Mouse (Mus musculus) midbrain, embryonic 15.5 days (tissue): Measurements from ENCODE around the gene Jaml. TPM values are rescaled to one million over a fixed set of nuclear protein-coding genes. Genes with fewer than 3 reads are reported as not detected.

Experiments
- ATAC-seq: fragments of 200-750 bp; cut with Nextera tagmentation; replicated peaks from 2 replicates; pipeline ENCODE4 v1.8.0; 2017; ENCODE audit warnings: moderate TSS enrichment
- H3K27ac ChIP-seq: fragments of 300-500 bp; sonication (generic); 2 replicates; pipeline ENCODE4 v1.5.1; 2015; ENCODE audit warnings: mild to moderate bottlenecking, inconsistent platforms
- H3K27me3 ChIP-seq: fragments of 300-500 bp; sonication (generic); replicated peaks from 2 replicates; pipeline ENCODE4 v1.6.1; 2015; ENCODE audit warnings: inconsistent platforms
- H3K36me3 ChIP-seq: fragments of 300-500 bp; sonication (generic); replicated peaks from 2 replicates; pipeline ENCODE4 v1.6.1; 2015; ENCODE audit warnings: inconsistent platforms
- H3K4me1 ChIP-seq: fragments of 300-500 bp; sonication (generic); 2 replicates; pipeline ENCODE4 v1.6.1; 2015; ENCODE audit warnings: inconsistent platforms
- H3K4me2 ChIP-seq: fragments of 300-500 bp; sonication (generic); 2 replicates; pipeline ENCODE4 v1.6.1; 2015; ENCODE audit warnings: inconsistent platforms, mild to moderate bottlenecking, moderate library complexity
- H3K4me3 ChIP-seq: fragments of 300-500 bp; sonication (generic); 2 replicates; pipeline ENCODE4 v1.5.1; 2015; ENCODE audit warnings: mild to moderate bottlenecking, inconsistent platforms
- H3K9ac ChIP-seq: fragments of 300-500 bp; sonication (generic); 2 replicates; pipeline ENCODE4 v1.6.1; 2015; ENCODE audit warnings: mild to moderate bottlenecking, inconsistent platforms
- H3K9me3 ChIP-seq: fragments of 300-500 bp; sonication (generic); 2 replicates; pipeline ENCODE4 v1.6.1; 2016; ENCODE audit warnings: inconsistent platforms
- WGBS: fragments of 180-500 bp; shearing (Covaris S2); methylation state at CpG from one replicate; pipeline ENCODE4 v1.1.7; 2015; ENCODE audit warnings: mixed read lengths; 5-methylcytosine and 5-hydroxymethylcytosine counted together
- polyA plus RNA-seq: library from polyadenylated mRNA; unstranded; fragments of >200 nt; fragmentation: Nextera tagmentation; extraction: Ambion mirVana; gene quantifications from 2 replicates; pipeline ENCODE4 v1.2.1, GENCODE M21; 2015

Jaml gene
- polyA plus RNA-seq, 1 experiment from 2014 or later: 0.26 TPM

DNA sequence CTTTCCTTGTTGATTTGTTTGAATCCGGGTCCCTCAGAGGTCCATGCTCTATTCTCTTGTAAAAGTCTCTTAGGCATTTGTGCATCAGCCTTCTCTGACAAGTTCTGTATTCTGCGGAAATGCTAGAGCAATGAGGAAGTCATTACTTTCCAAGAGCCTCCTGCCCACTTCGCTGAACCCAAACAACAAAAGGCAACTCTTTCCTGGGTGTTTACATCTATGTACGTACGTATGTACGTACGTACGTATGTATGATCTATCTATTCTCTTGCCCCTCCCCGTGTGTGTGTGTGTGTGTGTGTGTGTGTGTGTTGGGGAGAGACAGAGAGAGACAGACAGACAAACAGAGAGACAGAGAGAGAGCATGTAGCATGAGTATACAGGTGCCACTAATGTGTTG, 37.8 kb downstream of the Jaml start:
- Histone ChIP-seq H3K36me3 (no peaks in the 10 kb centered on the region), H3K27me3 (no peaks in the 10 kb centered on the region), H3K9me3 (no peaks in the 10 kb centered on the region), H3K4me1 (peaks cover 37% of the 10 kb centered on the region), H3K4me2 (no peak overlapping the region), H3K9ac (no peak overlapping the region), H3K27ac (no peak overlapping the region), H3K4me3 (no peak overlapping the region)
- no peak for ATAC-seq
- 69% methylated on average over 9 of the region's 9 CpGs for WGBS

DNA sequence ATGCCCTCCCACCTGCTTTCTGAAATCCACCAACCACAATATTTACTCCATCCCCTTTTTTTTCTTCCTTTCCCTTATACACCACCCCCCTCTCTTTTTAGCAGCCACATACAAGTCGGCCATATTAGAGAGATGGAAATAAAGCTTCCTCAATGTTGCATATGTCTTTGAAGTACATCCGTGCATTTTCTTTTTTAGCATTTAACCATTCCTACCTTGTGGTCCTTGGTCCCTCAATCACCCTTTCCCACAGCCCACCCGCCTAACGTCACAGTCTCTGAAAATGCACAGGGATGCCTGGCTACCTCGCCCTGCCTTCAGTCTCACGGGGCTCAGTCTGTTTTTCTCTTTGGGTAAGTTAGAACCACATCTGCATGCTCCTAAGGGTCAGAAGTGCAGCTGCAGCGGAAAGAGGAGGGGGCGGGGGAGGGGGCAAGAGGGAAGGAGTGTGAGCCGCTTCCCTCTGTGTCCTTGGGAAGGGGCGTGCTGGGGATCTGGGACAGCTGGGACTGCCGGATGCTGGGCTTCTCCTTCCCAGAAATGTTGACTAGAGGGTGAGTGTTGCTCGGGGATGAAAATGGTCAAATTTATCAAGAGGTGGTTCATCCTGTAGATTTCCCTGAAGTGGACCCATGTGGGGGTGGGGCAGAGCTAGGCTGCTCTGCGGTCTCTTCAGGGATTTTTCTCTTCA, 38.9 kb downstream of the Jaml start, which contains the start of gene Scn2b:
TSS of gene Scn2b (plus strand) at position 42 of the 691 bp plus-strand sequence.
- no peaks in the 10 kb centered on the region for H3K36me3 ChIP-seq
- H3K9me3 ChIP-seq: no peaks in the 10 kb centered on the region
- H3K27ac ChIP-seq: peak within 1 kb of the TSS; percentile 91
- under 1% methylated on average over 13 of the region's 13 CpGs for WGBS
- peak within 1 kb of the TSS; percentile 77 for H3K4me3 ChIP-seq
- no peaks in the 10 kb centered on the region for H3K27me3 ChIP-seq
- H3K9ac ChIP-seq: peak within 1 kb of the TSS; percentile 81
- ATAC-seq: peak; percentile 82
- H3K4me2 ChIP-seq: peak within 1 kb of the TSS; percentile 81
- peaks cover 45% of the 10 kb centered on the region for H3K4me1 ChIP-seq

DNA sequence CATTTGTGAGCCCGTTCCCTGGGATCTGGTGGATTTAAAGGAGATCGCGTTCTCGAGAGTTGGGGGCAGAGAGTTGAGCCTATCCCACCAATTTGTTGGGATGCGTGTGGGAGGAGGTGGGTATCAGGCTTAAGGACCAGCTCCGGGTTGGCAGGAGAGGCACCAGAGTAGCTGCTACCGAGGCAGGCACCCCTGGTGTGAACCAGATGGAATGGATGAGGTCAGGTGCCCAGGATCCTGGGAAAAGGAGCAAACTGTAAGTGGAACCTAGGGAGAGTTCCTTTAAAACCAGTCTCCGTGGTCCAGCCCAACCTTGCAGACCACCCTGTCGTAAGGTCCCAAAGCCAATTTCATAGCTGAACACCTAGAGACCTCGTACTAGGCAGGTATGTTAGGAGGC, 39.6 kb downstream of the Jaml start:
- H3K27ac ChIP-seq: peak overlapping the region; percentile 91; the same call in 1 of the 2 replicates
- H3K4me1 ChIP-seq: peaks cover 45% of the 10 kb centered on the region
- no peaks in the 10 kb centered on the region for H3K9me3 ChIP-seq
- H3K36me3 ChIP-seq: no peaks in the 10 kb centered on the region
- peak overlapping the region; percentile 81 for H3K9ac ChIP-seq
- 23% methylated on average over 10 of the region's 10 CpGs for WGBS
- peak overlapping the region; percentile 81 for H3K4me2 ChIP-seq
- H3K27me3 ChIP-seq: no peaks in the 10 kb centered on the region
- H3K4me3 ChIP-seq: peak overlapping the region; percentile 77
- no peak for ATAC-seq

DNA sequence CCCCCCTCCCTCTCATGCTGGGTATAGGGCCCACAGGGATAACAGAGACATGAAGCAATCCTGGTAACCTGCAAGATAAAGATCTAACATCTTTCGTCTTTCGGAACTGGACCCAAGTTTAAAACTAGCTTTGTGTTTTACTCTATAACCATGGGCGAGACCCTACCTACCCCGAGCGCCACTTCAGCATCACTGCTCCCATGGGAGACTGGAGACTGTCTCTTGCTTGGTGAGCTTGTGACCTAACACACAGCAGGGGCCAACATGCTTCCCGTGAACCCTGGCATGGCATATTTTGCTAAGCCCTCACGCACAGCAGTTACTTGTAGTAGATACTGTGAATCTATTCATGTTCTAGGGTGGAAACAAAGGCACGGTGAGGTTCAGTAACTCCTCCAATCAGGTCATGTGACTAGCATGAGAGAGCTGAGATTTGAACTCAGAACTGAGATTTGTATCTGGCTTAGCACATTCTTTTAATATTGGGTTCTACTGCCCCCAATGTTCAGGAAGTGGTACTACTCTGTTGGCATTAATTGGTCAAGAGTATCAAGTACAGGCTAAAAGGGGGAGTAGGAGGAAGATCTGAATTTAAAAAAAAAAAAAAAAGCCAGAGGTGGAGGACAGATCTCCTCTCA, 40.5 kb downstream of the Jaml start:
- Histone ChIP-seq H3K36me3 (no peaks in the 10 kb centered on the region), H3K4me1 (peaks cover 45% of the 10 kb centered on the region), H3K9ac (no peak overlapping the region), H3K27ac (no peak overlapping the region), H3K9me3 (no peaks in the 10 kb centered on the region), H3K27me3 (no peaks in the 10 kb centered on the region), H3K4me3 (peak overlapping the region; percentile 77), H3K4me2 (peak overlapping the region; percentile 81)
- no peak for ATAC-seq
- 94% methylated on average over 8 of the region's 8 CpGs for WGBS

DNA sequence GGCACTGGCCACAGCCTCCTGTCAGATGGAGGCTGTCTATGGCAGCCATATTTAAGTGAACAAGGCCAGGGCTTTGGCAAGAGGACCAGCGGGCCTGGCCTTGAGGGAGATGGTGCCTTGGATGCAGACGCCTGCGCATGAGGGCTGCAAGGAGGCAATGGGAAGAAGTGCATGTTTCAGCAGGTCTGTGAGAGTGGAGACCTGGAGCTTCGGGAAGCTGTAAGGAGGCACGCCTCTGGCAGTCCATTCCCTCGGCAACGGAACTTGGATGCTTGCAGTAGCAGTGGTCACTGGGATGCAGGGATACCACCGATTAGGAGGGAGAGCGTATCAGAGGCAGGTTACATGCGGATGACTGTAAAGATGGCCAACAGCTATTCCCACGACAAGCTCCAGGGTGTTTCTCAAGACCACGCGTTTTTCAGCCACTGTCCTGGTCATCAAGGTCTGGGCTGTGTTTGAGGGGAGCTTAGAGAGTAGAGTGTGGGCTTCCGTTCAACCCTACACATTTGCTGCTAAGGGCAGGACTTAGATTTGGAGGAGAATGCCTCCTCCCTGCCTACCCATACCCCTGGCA, 41.1 kb downstream of the Jaml start:
- H3K27ac ChIP-seq: no peak overlapping the region
- H3K4me1 ChIP-seq: peaks cover 45% of the 10 kb centered on the region
- H3K4me3 ChIP-seq: no peak overlapping the region
- WGBS: 88% methylated on average over 14 of the region's 14 CpGs
- no peaks in the 10 kb centered on the region for H3K9me3 ChIP-seq
- no peaks in the 10 kb centered on the region for H3K27me3 ChIP-seq
- no peak overlapping the region for H3K9ac ChIP-seq
- no peak for ATAC-seq
- peak overlapping the region; percentile 81; the same call in 1 of the 2 replicates for H3K4me2 ChIP-seq
- no peaks in the 10 kb centered on the region for H3K36me3 ChIP-seq

DNA sequence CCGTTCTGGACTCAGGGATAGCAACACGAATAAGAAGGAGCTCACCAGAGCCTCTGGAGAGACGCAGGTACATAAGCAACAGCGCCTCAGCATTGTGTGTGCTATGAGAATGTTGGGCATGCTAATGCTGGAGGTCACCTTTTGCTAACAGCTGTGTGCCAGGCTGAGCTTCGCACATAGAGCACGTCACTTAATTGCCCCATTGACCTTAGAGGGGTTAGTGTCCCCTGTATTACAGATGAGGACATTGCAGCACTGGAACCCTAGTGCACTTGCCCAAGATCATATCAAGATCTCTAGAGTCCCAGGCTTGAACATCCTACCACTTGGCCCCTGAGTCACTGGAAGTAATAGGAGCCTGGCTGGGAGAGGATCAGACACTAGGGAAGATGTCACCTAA, 41.6 kb downstream of the Jaml start:
- no peak overlapping the region for H3K4me2 ChIP-seq
- H3K36me3 ChIP-seq: peaks cover 4% of the 10 kb centered on the region; the same call in 1 of the 2 replicates
- no peaks in the 10 kb centered on the region for H3K27me3 ChIP-seq
- no peak overlapping the region for H3K4me3 ChIP-seq
- no peak overlapping the region for H3K9ac ChIP-seq
- ATAC-seq: no peak
- no peak overlapping the region for H3K27ac ChIP-seq
- WGBS: 83% methylated on average over 6 of the region's 6 CpGs
- H3K4me1 ChIP-seq: peaks cover 45% of the 10 kb centered on the region
- H3K9me3 ChIP-seq: no peaks in the 10 kb centered on the region

DNA sequence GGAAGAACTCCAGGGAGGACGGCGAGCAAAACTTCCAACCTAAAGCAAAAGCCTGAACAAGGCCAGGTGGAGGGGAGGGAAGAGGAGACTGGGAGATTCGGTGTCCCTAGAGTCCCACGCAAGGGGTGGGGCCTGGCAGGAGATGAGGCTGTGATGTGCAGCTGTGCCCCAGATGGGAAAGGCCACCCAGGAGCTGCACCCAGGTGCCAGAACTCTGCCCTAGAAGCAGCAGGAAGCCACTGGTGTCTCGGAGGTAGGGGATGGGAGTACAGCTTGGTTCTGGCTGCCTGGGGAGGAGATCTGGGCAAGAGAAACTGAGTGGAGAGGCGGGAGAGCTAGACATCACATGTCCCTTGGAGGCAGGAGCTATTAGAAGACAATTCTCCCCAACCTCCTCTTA, 42.0 kb downstream of the Jaml start:
- Histone ChIP-seq H3K27ac (no peak overlapping the region), H3K4me2 (no peak overlapping the region), H3K4me3 (no peak overlapping the region), H3K36me3 (peaks cover 9% of the 10 kb centered on the region; the same call in 1 of the 2 replicates), H3K9ac (no peak overlapping the region), H3K9me3 (no peaks in the 10 kb centered on the region), H3K4me1 (peaks cover 42% of the 10 kb centered on the region), H3K27me3 (no peaks in the 10 kb centered on the region)
- 61% methylated on average over 6 of the region's 6 CpGs for WGBS
- ATAC-seq: no peak

DNA sequence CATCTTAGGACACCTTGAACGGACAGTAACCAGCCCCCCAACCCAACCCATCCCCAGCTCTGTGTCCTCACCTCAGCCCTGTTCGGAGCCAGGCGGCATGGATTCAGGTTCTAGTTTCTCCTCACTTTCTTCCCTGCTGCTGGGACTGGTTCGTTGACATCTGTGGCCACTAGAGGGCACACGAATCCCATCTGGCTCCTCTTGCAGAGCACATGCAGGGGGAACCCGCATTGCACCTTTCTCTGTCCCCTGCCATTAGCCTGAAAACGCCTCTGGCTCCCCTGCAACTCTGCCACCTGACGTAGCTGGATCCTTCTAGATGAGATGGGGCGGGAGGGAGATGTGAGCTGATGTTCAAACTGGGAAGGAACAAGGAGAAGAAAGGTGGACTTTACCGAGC, 42.8 kb downstream of the Jaml start:
- Histone ChIP-seq H3K27me3 (no peaks in the 10 kb centered on the region), H3K9me3 (no peaks in the 10 kb centered on the region), H3K27ac (no peak overlapping the region), H3K4me3 (peak overlapping the region; percentile 22), H3K36me3 (peaks cover 15% of the 10 kb centered on the region), H3K4me2 (peak overlapping the region; percentile 47), H3K9ac (no peak overlapping the region), H3K4me1 (peaks cover 40% of the 10 kb centered on the region)
- ATAC-seq: 0 out of 2 replicates have a peak, but pooled peaks have one; percentile 14
- WGBS: 4% methylated on average over 10 of the region's 10 CpGs

DNA sequence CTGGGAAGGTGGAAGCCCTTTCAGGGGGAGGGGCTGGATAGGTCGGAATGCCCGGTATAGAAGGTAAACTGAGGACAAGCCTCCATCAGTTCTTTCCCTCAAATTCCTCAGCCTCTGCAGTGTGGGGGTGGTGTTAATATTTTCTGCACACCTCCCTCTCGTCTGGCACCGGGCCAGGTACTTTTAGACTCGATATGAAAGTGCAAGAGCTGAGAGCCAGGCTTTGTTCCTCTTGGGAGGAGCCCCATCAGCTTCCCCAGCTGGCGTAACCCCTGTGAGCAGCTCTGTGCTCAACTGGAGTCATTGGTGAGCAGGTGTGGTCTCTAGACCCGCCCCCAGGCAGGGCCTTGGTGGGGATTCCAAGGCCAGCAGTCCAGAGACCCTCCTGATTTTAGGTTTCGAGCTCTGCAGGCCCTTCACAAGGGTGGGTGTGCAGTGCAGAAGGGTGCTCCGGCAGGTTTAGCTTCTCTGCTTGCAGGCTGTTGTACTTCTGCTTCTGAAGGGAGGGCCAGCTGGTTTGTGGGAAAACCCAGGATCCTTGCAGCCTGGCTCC, 43.3 kb downstream of the Jaml start:
- no peaks in the 10 kb centered on the region for H3K27me3 ChIP-seq
- peak overlapping the region; percentile 22; the same call in 1 of the 2 replicates for H3K4me3 ChIP-seq
- H3K9me3 ChIP-seq: no peaks in the 10 kb centered on the region
- WGBS: 21% methylated on average over 9 of the region's 9 CpGs
- peaks cover 40% of the 10 kb centered on the region for H3K4me1 ChIP-seq
- peak overlapping the region; percentile 47 for H3K4me2 ChIP-seq
- 0 out of 2 replicates have a peak overlapping the region, but pooled peaks have one; percentile 3 for H3K9ac ChIP-seq
- H3K36me3 ChIP-seq: peaks cover 15% of the 10 kb centered on the region
- no peak overlapping the region for H3K27ac ChIP-seq
- no peak for ATAC-seq

DNA sequence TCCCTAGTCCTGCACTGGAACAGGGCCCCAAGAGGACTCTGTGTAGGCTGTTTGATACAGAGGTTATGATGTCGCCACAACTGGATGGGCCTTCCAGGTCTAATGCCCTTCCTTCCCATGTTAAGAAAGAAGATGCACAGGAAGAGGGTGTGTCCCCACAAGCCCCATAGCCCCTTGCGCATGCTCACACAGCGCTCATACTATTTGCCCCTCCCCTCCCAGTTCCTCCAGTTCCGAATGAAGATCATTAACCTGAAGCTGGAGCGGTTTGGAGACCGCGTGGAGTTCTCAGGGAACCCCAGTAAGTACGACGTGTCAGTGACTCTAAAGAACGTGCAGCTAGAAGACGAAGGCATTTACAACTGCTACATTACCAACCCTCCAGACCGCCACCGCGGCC, 46.2 kb downstream of the Jaml start:
- Histone ChIP-seq H3K4me3 (no peak overlapping the region), H3K27me3 (no peaks in the 10 kb centered on the region), H3K27ac (no peak overlapping the region), H3K4me1 (peaks cover 23% of the 10 kb centered on the region), H3K36me3 (peaks cover 19% of the 10 kb centered on the region), H3K9ac (no peak overlapping the region), H3K4me2 (no peak overlapping the region), H3K9me3 (no peaks in the 10 kb centered on the region)
- WGBS: 94% methylated on average over 14 of the region's 14 CpGs
- no peak for ATAC-seq

DNA sequence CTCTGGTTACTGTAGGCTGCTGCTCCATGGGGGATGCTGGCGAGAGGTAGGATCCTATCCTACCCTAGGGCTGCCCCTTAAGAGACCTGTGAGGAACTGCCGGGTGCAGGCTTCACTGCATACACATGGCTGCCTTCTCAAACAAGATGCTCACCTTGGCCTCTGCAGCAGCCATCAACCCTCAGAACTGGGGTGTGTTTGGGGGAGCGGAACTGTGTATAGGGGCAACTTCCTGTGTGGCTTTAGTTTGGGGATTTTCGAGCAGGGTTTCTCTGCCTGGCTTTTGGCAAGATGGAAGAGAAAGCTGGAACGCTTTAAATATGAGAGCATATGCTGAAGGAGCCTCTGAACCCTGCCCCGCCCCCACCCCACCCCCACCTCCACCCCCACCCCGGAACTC, 48.0 kb downstream of the Jaml start:
- no peak overlapping the region for H3K4me3 ChIP-seq

DNA sequence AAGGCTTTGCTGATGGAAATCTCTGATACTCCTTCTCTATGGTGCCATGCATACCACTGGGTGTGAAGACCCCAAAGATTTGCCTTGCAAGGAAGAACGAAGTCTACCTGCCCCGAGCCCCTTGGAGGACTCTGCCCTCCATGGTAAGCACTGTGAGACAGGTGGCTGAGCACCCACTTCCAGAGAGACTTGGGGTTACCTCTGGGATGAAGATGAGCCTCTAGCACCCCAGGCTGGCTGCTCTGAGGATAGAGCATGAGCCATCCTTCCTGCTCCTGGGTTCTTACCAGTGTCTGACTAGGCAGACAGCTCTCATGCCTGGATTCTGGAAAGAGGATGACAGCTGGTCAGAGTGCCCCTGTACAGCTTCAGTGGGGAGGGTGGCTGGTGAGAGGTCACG, 51.1 kb downstream of the Jaml start:
- 78% methylated on average over 3 of the region's 3 CpGs for WGBS
- Histone ChIP-seq H3K4me1 (no peaks in the 10 kb centered on the region), H3K4me2 (no peak overlapping the region), H3K27ac (no peak overlapping the region), H3K9me3 (no peaks in the 10 kb centered on the region), H3K36me3 (peaks cover 19% of the 10 kb centered on the region), H3K9ac (no peak overlapping the region), H3K4me3 (no peak overlapping the region), H3K27me3 (peaks cover 11% of the 10 kb centered on the region)
- no peak for ATAC-seq

More for the DNA sequence above, 48.0 kb downstream of the Jaml start:
- Histone ChIP-seq H3K9me3 (no peaks in the 10 kb centered on the region), H3K36me3 (peaks cover 19% of the 10 kb centered on the region), H3K9ac (no peak overlapping the region), H3K27ac (no peak overlapping the region), H3K27me3 (no peaks in the 10 kb centered on the region), H3K4me1 (peaks cover 7% of the 10 kb centered on the region), H3K4me2 (no peak overlapping the region)
- 64% methylated on average over 7 of the region's 7 CpGs for WGBS
- no peak for ATAC-seq
